Mouse (Mus musculus): ENCODE results near the gene Timm23. TPM values are rescaled to one million over a fixed set of nuclear protein-coding genes. Genes with fewer than 3 reads are reported as not detected.

The Timm23 gene
- total RNA-seq, 2 experiments from 2014 or later, result 74.0 to 78.7 TPM

- H3K4me3 ChIP-seq, result peak overlapping the region; percentile 100
- peak overlapping the region; percentile 94; the same call in 1 of the 2 replicates for H3K27ac ChIP-seq
- DNase-seq (ENCODE audit: low spot score in 2 of 2), result no peak
- TF ChIP-seq CTCF (conservative IDR thresholded peaks at IDR 0.05), result no peak
Measured at GRCm38 (mm10) chr14:32161090-32161885, 40.4 kb downstream of the Timm23 start.

- H3K4me3 ChIP-seq, result peak overlapping the region; percentile 100
- DNase-seq (ENCODE audit: low spot score in 2 of 2), result no peak
- no peak for TF ChIP-seq CTCF (conservative IDR thresholded peaks at IDR 0.05)
- peak overlapping the region; percentile 94 for H3K27ac ChIP-seq
Measured at GRCm38 (mm10) chr14:32160563-32160962, 41.1 kb downstream of the Timm23 start.

GRCm38 (mm10) chr14:32159690-32160246 is 41.9 kb downstream of the Timm23 start, which contains the start of gene Ncoa4:
Ncoa4 (plus strand) TSS chr14:32159865.
- peak; percentile 64 for TF ChIP-seq CTCF (conservative IDR thresholded peaks at IDR 0.05)
- peak within 1 kb of the TSS; percentile 94 for H3K27ac ChIP-seq
- peak within 1 kb of the TSS; percentile 100 for H3K4me3 ChIP-seq
- DNase-seq (ENCODE audit: low spot score in 2 of 2), result peak; percentile 97 to 98

- peak overlapping the region; percentile 94 for H3K27ac ChIP-seq
- TF ChIP-seq CTCF (conservative IDR thresholded peaks at IDR 0.05), result no peak
- no peak for DNase-seq (ENCODE audit: low spot score in 2 of 2)
Measured at GRCm38 (mm10) chr14:32159150-32159670, 42.5 kb downstream of the Timm23 start.

GRCm38 (mm10) chr14:32154758-32155157 is 46.9 kb downstream of the Timm23 start:
- no peak for TF ChIP-seq CTCF (conservative IDR thresholded peaks at IDR 0.05)
- no peak for DNase-seq (ENCODE audit: low spot score in 2 of 2)
- Histone ChIP-seq H3K27ac (no peak overlapping the region), H3K4me3 (no peak overlapping the region)

More at GRCm38 (mm10) chr14:32159150-32159670, 42.5 kb downstream of the Timm23 start:
- H3K4me3 ChIP-seq, result peak overlapping the region; percentile 100

GRCm38 (mm10) chr14:32153156-32153555 is 48.5 kb downstream of the Timm23 start:
- no peak for TF ChIP-seq CTCF (conservative IDR thresholded peaks at IDR 0.05)
- no peak overlapping the region for H3K4me3 ChIP-seq
- H3K27ac ChIP-seq, result no peak overlapping the region
- no peak for DNase-seq (ENCODE audit: low spot score in 2 of 2)

GRCm38 (mm10) chr14:32152243-32152965 is 49.3 kb downstream of the Timm23 start:
- H3K4me3 ChIP-seq, result no peak overlapping the region
- no peak overlapping the region for H3K27ac ChIP-seq
- TF ChIP-seq CTCF (conservative IDR thresholded peaks at IDR 0.05), result no peak
- no peak for DNase-seq (ENCODE audit: low spot score in 2 of 2)

- H3K4me3 ChIP-seq, result no peak overlapping the region
- 0 out of 2 replicates have a peak, but pooled peaks have one; percentile 7 for TF ChIP-seq CTCF (conservative IDR thresholded peaks at IDR 0.05)
- no peak overlapping the region for H3K27ac ChIP-seq
- DNase-seq (ENCODE audit: low spot score in 2 of 2), result no peak
Measured at GRCm38 (mm10) chr14:32150872-32151271, 50.8 kb downstream of the Timm23 start.

- Histone ChIP-seq H3K27ac (no peak overlapping the region), H3K4me3 (no peak overlapping the region)
- no peak for TF ChIP-seq CTCF (conservative IDR thresholded peaks at IDR 0.05)
- DNase-seq (ENCODE audit: low spot score in 2 of 2), result no peak
Measured at GRCm38 (mm10) chr14:32146578-32146977, 55.1 kb downstream of the Timm23 start.

- no peak for TF ChIP-seq CTCF (conservative IDR thresholded peaks at IDR 0.05)
Measured at GRCm38 (mm10) chr14:32145809-32146511, 55.7 kb downstream of the Timm23 start.

GRCm38 (mm10) chr14:32145401-32145800 is 56.3 kb downstream of the Timm23 start:
- Histone ChIP-seq H3K27ac (no peak overlapping the region), H3K4me3 (no peak overlapping the region)
- DNase-seq (ENCODE audit: low spot score in 2 of 2), result no peak
- TF ChIP-seq CTCF (conservative IDR thresholded peaks at IDR 0.05), result no peak

More at GRCm38 (mm10) chr14:32145809-32146511, 55.7 kb downstream of the Timm23 start:
- Histone ChIP-seq H3K27ac (no peak overlapping the region), H3K4me3 (no peak overlapping the region)
- no peak for DNase-seq (ENCODE audit: low spot score in 2 of 2)

- Histone ChIP-seq H3K4me3 (no peak overlapping the region), H3K27ac (no peak overlapping the region)
- no peak for DNase-seq (ENCODE audit: low spot score in 2 of 2)
- TF ChIP-seq CTCF (conservative IDR thresholded peaks at IDR 0.05), result no peak
Measured at GRCm38 (mm10) chr14:32144734-32145133, 57.0 kb downstream of the Timm23 start.

Measured in layer of hippocampus, adult 2 months (tissue).